Mouse (Mus musculus): ENCODE measurements around the gene Masp1.
A peak's percentile ranks its signal among the peaks of the same experiment; 100 is the strongest.

The Masp1 gene

DNA sequence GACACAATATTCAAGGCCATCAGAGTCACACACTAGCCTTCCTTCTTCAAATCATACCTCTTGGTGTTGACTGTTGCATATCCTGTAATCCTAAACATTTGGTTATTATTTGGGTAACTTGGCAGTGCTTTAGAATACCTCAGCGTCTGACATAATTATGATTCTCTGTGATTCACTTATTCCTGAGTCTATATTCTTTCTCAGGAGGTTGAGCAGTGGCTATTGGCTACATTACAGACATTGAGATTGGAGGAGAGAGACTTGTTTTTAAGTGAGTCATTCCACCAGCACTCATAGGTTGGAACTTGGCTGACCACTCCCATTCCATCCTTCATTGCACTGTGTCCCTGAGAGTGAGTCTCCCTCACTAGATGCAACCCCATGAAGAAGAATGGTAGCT is 7.2 kb downstream of the Masp1 start:
- no peak for DNase-seq (ENCODE audit: low spot score in 2 of 2)

GRCm38 (mm10) chr16:23511166-23511935 is 9.3 kb downstream of the Masp1 start:
- DNase-seq (ENCODE audit: low spot score in 2 of 2): no peak

DNA sequence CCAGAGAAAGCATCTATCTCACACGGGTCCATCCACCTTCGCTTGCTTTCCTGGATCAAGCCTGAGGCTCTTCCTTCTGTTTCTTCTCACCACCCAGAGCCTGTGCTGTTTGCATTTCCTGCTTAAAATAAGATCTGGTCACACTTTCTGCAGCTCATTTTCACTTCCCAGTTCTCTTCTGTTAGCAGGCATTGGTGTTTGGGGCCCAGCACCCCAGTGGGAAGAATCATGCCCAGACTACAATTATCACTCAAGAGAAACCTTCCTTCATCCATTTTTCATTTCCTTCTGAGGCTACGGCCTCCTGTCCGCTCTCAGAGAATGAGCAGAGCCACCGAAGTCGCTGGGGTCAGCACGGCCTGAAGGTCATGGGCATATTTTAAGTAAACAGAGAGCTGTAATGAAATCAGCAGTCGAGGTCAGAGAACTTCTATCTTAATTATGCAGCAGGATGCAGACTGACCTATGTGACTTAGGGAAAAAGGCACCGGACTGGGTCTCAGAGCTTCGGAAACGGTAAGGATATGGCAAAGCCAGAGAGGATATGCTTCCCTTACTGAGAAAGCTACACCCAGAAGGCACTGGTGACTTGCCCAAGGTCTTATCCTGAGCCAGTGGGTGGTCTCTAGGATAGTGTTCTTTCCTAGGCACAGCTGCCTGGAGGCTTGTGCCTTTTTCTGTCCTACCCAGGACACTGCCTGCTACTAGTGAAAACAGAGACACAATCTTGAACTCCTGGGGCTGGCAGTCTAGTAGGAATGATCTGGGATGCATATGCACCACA is 14.5 kb downstream of the Masp1 start:
- no peak for DNase-seq (ENCODE audit: low spot score in 2 of 2)

GRCm38 (mm10) chr16:23504320-23504744 is 16.3 kb downstream of the Masp1 start:
- no peak for DNase-seq (ENCODE audit: low spot score in 2 of 2)

DNA sequence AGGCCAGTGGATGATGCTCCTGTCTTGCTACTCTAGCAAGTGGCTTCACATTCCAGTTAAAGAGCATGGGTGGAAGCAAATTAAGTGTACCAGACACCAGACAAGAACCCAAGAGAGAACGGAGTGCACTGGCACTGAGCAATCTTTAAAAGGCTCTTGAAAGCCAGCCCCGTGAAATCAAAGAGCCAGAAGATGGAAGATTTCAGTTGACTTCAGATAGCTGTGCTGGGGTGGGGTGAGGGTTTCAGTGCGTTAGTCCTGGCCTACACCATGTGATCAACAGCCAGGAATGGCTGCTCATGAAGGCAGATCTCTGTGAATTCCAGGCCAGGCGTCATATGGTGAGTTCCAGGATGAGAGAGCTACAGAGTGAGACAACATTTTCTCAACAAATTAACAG is 17.3 kb downstream of the Masp1 start:
- DNase-seq (ENCODE audit: low spot score in 2 of 2): no peak

DNA sequence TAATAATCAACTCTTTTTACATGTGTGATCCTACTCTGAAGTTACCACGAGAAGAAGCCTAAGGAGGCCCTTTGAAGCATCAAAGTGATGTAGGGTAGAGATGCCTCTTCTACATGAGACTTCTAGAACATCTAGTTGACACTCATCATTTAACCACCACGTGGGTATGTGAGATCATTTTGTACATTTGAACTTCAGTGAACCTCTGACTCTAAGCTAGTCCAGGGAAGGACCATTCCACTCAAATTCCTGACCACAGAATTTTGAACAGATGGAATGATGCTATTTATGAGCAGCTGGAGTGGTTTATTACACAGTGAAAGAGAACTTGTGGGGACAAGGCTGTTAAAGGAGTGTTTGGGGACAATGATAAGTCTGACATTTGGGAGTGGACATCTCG is 18.1 kb downstream of the Masp1 start:
- no peak for DNase-seq (ENCODE audit: low spot score in 2 of 2)

DNA sequence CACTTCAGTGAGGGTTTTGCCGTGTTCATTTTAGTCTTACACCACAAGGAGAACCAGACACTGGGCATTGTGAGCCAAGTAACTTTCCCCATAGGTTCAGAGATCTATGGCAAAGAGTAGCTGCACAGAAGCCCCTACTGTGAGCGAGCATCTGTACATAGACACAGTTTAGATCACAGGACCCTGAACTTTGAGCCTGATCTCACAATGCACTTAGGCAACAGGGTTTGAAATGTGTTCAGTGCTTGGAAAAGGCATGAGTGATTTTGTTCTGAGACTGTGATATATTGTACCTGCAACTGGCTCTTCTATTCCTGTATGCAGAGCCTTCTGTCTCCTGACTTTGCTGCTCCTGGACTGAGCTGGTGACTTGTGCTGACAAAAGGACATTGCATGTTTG is 19.3 kb downstream of the Masp1 start:
- DNase-seq (ENCODE audit: low spot score in 2 of 2): no peak

DNA sequence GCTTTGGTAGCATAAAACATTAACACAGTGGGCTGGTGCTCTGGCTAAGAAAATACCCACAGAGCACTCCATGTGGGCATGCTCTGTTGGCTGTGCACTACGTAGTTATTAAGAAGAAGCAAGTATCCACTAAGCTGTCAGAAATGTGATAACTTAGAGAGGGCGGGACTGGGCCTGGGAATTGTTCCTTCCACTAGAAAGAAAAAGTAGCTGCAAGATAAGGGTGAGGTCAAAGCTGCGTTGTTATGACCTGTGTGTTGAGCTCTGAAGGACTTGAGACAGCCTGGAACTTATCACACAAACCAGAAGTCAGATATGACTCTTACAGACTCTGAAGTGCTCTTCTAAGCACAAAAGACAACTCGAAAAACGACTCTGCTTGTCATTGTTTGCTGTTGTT is 20.1 kb downstream of the Masp1 start:
- DNase-seq (ENCODE audit: low spot score in 2 of 2): no peak

GRCm38 (mm10) chr16:23498691-23499131 is 21.9 kb downstream of the Masp1 start:
- DNase-seq (ENCODE audit: low spot score in 2 of 2): no peak

GRCm38 (mm10) chr16:23497881-23498280 is 22.7 kb downstream of the Masp1 start:
- no peak for DNase-seq (ENCODE audit: low spot score in 2 of 2)

GRCm38 (mm10) chr16:23497440-23497839 is 23.2 kb downstream of the Masp1 start:
- peak in 1 of 2 experiments; percentile 4 for DNase-seq (ENCODE audit: low spot score in 2 of 2)

GRCm38 (mm10) chr16:23496245-23496924 is 24.2 kb downstream of the Masp1 start:
- no peak for DNase-seq (ENCODE audit: low spot score in 2 of 2)

DNA sequence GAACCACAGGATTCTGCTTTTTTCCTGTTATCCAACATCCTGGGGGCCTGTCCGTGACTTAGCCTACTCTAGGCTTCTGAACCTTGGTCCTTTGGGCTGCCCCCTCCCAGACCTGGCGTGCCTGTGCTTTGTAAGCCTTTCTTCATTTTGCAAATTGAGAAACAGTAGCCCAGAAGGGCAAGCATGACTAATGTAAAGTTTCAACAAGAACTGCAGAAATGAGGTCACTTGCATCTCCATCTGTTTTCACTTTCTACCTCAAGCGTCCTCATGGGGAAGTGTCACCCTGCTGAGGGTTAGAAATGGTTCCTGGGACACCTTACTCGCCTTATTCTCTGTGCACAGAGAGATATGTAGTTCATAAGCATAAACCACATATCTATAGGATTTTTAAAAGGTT is 27.8 kb downstream of the Masp1 start:
- no peak for DNase-seq (ENCODE audit: low spot score in 2 of 2)

GRCm38 (mm10) chr16:23483292-23483691 is 37.3 kb downstream of the Masp1 start:
- DNase-seq (ENCODE audit: low spot score in 2 of 2): no peak

DNA sequence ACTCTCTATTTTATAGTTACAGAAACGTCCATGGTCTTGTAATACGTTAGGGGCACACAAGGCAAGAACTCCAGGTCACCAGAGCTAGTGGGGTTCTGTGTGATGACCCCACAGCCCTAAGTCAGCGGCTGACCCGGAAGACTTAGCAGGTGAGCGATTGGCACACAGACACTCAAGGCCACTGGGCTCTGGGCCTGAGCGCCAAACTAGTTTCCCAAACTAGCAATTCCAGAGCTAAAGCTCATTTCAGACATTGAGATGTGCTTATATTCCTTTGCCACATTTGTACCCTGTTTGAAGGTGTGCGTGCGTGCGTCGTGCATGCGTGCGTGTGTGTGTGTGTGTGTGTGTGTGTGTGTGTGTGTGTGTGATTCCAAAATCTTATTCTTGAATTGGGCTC is 37.8 kb downstream of the Masp1 start:
- no peak for DNase-seq (ENCODE audit: low spot score in 2 of 2)

- DNase-seq (ENCODE audit: low spot score in 2 of 2): no peak
Observed at GRCm38 (mm10) chr16:23482218-23482617, 38.4 kb downstream of the Masp1 start.

GRCm38 (mm10) chr16:23479872-23480603 is 40.6 kb downstream of the Masp1 start:
- DNase-seq (ENCODE audit: low spot score in 2 of 2): no peak

DNA sequence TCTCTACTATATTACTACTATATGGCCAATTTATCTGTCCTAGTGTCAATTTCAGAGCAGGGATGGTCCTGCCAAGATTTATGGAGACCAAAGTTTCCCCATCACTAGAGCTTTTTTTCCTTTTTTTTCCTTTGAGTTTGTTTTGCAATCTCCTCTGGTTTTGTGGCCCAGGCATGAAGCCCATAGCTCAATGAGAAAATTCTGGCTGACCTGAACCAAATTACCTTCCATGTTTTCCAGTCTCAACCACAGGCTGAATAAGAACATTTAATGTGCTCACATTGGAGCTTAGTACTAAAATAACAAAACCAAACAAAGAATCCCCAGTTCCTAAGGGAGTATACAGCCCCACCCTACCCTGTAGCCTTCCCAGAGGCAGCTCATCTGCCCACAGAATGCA is 44.0 kb downstream of the Masp1 start:
- DNase-seq (ENCODE audit: low spot score in 2 of 2): no peak

DNA sequence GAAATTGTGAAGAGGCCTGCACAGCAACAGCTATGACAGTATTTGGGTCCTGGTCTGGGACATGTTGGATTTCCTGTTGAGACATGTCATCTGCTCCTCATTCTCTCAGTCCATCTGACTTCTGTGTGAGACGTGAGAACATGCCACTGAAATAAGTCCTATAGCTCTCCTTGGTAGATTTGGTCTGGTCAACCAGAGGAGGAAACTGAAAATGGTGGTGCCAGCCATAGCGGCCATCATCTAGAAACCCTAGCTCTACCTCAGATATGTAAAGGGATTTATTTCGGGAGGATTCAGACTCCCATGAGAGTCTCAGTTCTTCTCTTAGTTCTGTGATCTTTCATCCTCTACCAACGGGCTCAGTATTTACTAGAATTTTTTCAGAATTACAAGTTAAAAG is 45.0 kb downstream of the Masp1 start:
- DNase-seq (ENCODE audit: low spot score in 2 of 2): no peak

DNA sequence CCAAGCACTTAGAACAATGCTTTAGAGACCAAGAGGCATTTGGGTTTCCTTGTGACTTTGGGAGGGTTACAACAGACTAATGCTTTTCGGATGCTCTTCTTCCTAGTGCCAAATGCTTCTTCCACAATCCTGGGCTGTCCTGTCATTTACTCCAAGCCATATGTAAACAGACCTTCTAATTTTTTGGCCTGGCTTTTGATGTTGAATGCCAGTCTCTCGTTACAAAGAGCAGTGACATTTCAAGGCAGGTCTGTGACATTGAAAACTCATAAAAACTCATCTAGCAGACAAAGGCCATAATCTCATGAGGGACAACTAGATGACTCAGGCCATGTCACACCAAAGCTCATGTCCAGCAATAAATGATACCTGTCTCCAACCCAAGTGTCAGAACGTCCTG is 48.6 kb downstream of the Masp1 start:
- no peak for DNase-seq (ENCODE audit: low spot score in 2 of 2)

DNA sequence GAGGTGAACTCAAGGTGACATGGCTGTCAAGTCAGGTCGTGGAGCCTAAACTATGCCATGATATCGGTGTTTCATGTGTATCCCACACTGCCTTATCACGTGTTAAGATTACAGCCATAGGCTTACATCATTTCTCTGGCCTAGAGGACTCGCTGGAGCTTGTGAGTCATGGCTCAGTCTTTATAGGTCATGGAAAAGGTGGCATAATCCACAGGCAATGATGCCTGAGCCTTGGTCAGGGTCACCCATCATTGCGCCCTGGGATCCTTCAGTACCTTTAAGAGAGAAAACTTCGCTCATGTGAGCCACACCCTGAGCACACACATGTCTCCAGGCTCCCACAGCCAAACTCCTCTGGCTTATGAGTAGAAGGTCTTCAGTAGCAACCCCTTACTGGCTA is 49.1 kb downstream of the Masp1 start:
- no peak for DNase-seq (ENCODE audit: low spot score in 2 of 2)

All from urinary bladder, adult 18-20 months (tissue).